Mouse (Mus musculus): ENCODE results near the gene Sf3a2.

GRCm38 (mm10) chr10:80790761-80791404, 7.1 kb upstream of the Sf3a2 start:
- TF ChIP-seq CTCF (IDR thresholded peaks at IDR 0.05; ENCODE audit: low read depth, low read length) (no peak), POLR2A (IDR thresholded peaks at IDR 0.05; ENCODE audit: extremely low read depth, insufficient read depth, low read length) (no peak)
